Mouse (Mus musculus) ovary, postnatal 36 days (tissue): ENCODE results near the gene Pde8a.
A peak's percentile ranks its signal among the peaks of the same experiment; 100 is the strongest.

ENCODE experiments used
- DNase-seq: peaks from one replicate; pipeline ENCODE4 v3.0.0; 2022; ENCODE audit warnings: low spot score, mixed read lengths

Pde8a gene

GRCm38 (mm10) chr7:81209979-81210685 lies 3.3 kb upstream of the Pde8a start:
- no peak for DNase-seq

GRCm38 (mm10) chr7:81211760-81212159 lies 1.6 kb upstream of the Pde8a start:
- peak; percentile 69 for DNase-seq

GRCm38 (mm10) chr7:81212261-81212681 lies 1.1 kb upstream of the Pde8a start:
- peak; percentile 73 for DNase-seq

- peak; percentile 98 for DNase-seq
Observed at GRCm38 (mm10) chr7:81212697-81213346, 574 bp upstream of the Pde8a start.

- no peak for DNase-seq
Observed at GRCm38 (mm10) chr7:81214153-81214907, 934 bp downstream of the Pde8a start.

GRCm38 (mm10) chr7:81215950-81216349 lies 2.6 kb downstream of the Pde8a start:
- DNase-seq: no peak

- no peak for DNase-seq
Observed at GRCm38 (mm10) chr7:81219321-81219720, 5.9 kb downstream of the Pde8a start.

- no peak for DNase-seq
Observed at GRCm38 (mm10) chr7:81220381-81220780, 7.0 kb downstream of the Pde8a start.

- DNase-seq: no peak
Observed at GRCm38 (mm10) chr7:81224260-81224659, 10.9 kb downstream of the Pde8a start.

GRCm38 (mm10) chr7:81230091-81230792 lies 16.8 kb downstream of the Pde8a start:
- DNase-seq: no peak

GRCm38 (mm10) chr7:81232674-81233073 lies 19.3 kb downstream of the Pde8a start:
- no peak for DNase-seq

GRCm38 (mm10) chr7:81235117-81235516 lies 21.7 kb downstream of the Pde8a start:
- no peak for DNase-seq

GRCm38 (mm10) chr7:81235600-81236223 lies 22.3 kb downstream of the Pde8a start:
- DNase-seq: no peak

- no peak for DNase-seq
Observed at GRCm38 (mm10) chr7:81243361-81243760, 30.0 kb downstream of the Pde8a start.

- no peak for DNase-seq
Observed at GRCm38 (mm10) chr7:81249854-81250279, 36.5 kb downstream of the Pde8a start.

GRCm38 (mm10) chr7:81250601-81251000 lies 37.2 kb downstream of the Pde8a start:
- DNase-seq: no peak

GRCm38 (mm10) chr7:81251521-81251920 lies 38.1 kb downstream of the Pde8a start:
- no peak for DNase-seq

- DNase-seq: no peak
Observed at GRCm38 (mm10) chr7:81253317-81253716, 39.9 kb downstream of the Pde8a start.

GRCm38 (mm10) chr7:81254579-81254978 lies 41.2 kb downstream of the Pde8a start:
- no peak for DNase-seq

- no peak for DNase-seq
Observed at GRCm38 (mm10) chr7:81255456-81255855, 42.1 kb downstream of the Pde8a start.

- no peak for DNase-seq
Observed at GRCm38 (mm10) chr7:81256773-81257172, 43.4 kb downstream of the Pde8a start.

- DNase-seq: no peak
Observed at GRCm38 (mm10) chr7:81261548-81261947, 48.2 kb downstream of the Pde8a start.
